Mouse (Mus musculus) spleen, adult 2 months (tissue): Measurements from ENCODE around the gene Grm2. TPM values are rescaled to one million over a fixed set of nuclear protein-coding genes. Genes with fewer than 3 reads are reported as not detected.

Source experiments
- DNase-seq, 2 experiments: peaks; one replicate each; pipeline versions ENCODE4 v3.0.0 to v3.0.0-alpha.2; 2012 to 2021; ENCODE audit warnings: low spot score in 2 of 2, low read depth in 1 of 2
- H3K27ac ChIP-seq: fragments of 200-500 bp; 2 replicates; pipeline ENCODE4 v1.5.1; 2012; ENCODE audit warnings: low read length, inconsistent platforms; ENCODE audit not compliant: insufficient read depth
- H3K27me3 ChIP-seq: fragments of 200-500 bp; 2 replicates; pipeline ENCODE4 v1.6.1; 2012; ENCODE audit warnings: mild to moderate bottlenecking, moderate library complexity, low read length, inconsistent platforms; ENCODE audit not compliant: control insufficient read depth, insufficient read depth
- H3K36me3 ChIP-seq: fragments of 200-500 bp; 2 replicates; pipeline ENCODE4 v1.6.1; 2012; ENCODE audit warnings: mild to moderate bottlenecking, low read length, inconsistent platforms; ENCODE audit not compliant: control insufficient read depth, insufficient read depth
- H3K4me1 ChIP-seq: fragments of 200-500 bp; 2 replicates; pipeline ENCODE4 v1.6.1; 2011; ENCODE audit warnings: inconsistent platforms; ENCODE audit not compliant: control insufficient read depth, insufficient read depth, insufficient read length
- H3K4me3 ChIP-seq: fragments of 200-500 bp; 2 replicates; pipeline ENCODE4 v1.5.1; 2011; ENCODE audit warnings: mild to moderate bottlenecking, inconsistent platforms; ENCODE audit not compliant: insufficient read depth, insufficient read length; ENCODE audit errors: extremely low read depth
- CTCF ChIP-seq: fragments of 200-500 bp; IDR thresholded peaks from 2 replicates; pipeline ENCODE4 v1.5.1; 2011; ENCODE audit warnings: mild to moderate bottlenecking, inconsistent platforms; ENCODE audit not compliant: insufficient read depth, insufficient read length, insufficient replicate concordance; ENCODE audit errors: extremely low read depth
- POLR2A ChIP-seq: fragments of 200-500 bp; IDR thresholded peaks from 2 replicates; pipeline ENCODE4 v1.6.1; 2011; ENCODE audit warnings: low read depth, low read length, inconsistent platforms
- WGBS: fragments of 180-500 bp; shearing (Covaris S2); methylation state at CpG from one replicate; pipeline ENCODE4 v1.1.7; 2018; 5-methylcytosine and 5-hydroxymethylcytosine counted together
- polyA plus RNA-seq: library from polyadenylated mRNA; depleted of rRNA; stranded (reverse); fragments of >200 nt; gene quantifications from 2 replicates; pipeline ENCODE4 v1.2.3, GENCODE M21; 2012

Gene Grm2
- polyA plus RNA-seq, 1 experiment = not detected

DNA sequence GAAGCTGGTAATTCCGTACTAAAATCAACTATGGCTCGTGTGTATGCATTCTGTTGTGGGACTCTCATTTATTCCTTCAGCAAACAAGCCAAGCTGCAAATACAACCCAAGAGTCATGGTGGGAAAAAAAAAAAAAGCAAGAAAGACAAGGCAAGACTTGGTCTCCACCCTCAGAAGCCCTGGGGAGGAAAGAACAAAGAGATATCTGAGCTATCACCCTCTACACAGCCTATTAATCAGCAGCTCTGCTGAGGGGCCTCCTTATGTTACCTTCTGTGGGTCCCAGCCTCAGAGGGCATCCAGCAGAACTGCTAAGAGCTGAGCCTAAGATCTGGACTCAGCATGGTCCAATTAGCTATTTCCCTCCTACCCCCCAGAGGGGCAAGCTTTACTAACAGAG, 18.0 kb upstream of the Grm2 start:
- Histone ChIP-seq H3K4me1 (no peaks in the 10 kb centered on the region), H3K36me3 (peaks cover 4% of the 10 kb centered on the region; the same call in 1 of the 2 replicates), H3K27ac (no peak overlapping the region), H3K4me3 (no peak overlapping the region), H3K27me3 (no peaks in the 10 kb centered on the region)
- 89% methylated on average over 2 of the region's 2 CpGs for WGBS
- TF ChIP-seq POLR2A (no peak), CTCF (no peak)
- no peak for DNase-seq

DNA sequence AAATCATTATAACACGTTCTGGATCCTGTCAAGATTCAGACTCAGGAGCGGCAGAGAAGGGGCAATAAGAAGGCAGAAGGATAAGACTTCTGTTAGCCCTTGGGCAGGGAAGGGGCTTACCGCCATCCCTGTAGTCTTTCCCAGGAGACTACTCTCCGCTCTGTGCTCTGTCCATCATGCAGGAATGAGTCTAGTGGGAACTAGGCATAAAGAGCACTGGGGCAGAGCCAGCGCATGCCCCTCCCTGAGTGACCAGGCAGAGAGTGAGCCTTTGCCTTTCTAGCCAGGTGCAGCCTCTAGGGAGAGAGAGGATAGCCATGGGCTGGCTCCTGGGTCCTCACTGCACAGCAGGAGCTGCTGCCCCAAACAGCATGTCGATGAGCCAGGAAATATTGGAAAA, 9.0 kb upstream of the Grm2 start:
- Histone ChIP-seq H3K4me3 (no peak overlapping the region), H3K27me3 (no peaks in the 10 kb centered on the region), H3K27ac (no peak overlapping the region), H3K36me3 (peaks cover 20% of the 10 kb centered on the region), H3K4me1 (no peaks in the 10 kb centered on the region)
- no peak for DNase-seq
- TF ChIP-seq CTCF (no peak), POLR2A (no peak)
- 88% methylated on average over 6 of the region's 6 CpGs for WGBS

DNA sequence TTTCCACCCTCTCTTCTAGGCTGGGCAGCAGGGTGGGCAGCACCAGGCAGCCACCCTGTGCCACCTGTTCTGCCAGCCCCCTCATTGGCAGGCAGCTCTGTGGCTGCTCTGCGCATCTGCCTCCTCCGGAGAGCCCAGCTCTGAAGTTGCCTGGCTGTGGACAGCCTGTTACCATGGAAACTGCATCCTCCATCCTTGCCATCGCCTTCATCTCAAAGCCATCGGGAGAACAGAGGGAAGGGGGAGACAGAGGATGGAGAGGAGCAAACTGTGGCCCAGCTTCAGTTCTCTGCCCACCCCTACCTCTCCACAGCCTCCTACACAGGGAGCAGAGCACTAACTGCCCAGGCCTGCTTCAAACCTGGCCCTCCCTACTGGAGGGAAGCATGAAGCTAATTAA, 8.6 kb upstream of the Grm2 start:
- TF ChIP-seq CTCF (no peak), POLR2A (no peak)
- Histone ChIP-seq H3K27me3 (no peaks in the 10 kb centered on the region), H3K36me3 (peaks cover 20% of the 10 kb centered on the region), H3K4me1 (no peaks in the 10 kb centered on the region), H3K4me3 (no peak overlapping the region), H3K27ac (no peak overlapping the region)
- DNase-seq = no peak
- 91% methylated on average over 4 of the region's 4 CpGs for WGBS

- no peak for TF ChIP-seq CTCF
- TF ChIP-seq POLR2A = no peak
- 89% methylated on average over 6 of the region's 6 CpGs for WGBS
- peaks cover 25% of the 10 kb centered on the region for H3K36me3 ChIP-seq
Observed at GRCm38 (mm10) chr9:106663200-106663599, 7.3 kb upstream of the Grm2 start.

DNA sequence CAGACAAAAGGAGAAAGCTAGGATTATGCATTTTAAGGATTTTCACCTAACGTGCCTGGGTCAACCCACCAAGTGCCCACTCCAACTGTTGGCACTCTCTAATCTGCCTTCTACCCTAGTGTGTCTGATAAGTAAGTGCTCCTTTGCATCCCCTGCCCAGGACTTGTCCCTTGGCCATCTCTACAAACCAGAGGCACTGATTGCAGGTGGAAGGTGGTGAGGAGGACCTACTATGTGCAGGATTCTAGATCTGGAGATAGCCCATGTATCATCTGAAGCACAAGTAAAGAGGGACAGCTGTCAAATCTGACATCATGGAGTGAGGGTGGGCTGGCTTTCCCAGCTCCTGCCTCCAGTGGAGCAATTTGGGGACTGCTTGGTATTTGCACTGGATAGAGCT, 4.1 kb upstream of the Grm2 start:
- DNase-seq = no peak
- Histone ChIP-seq H3K4me3 (no peak overlapping the region), H3K27ac (no peak overlapping the region), H3K27me3 (peaks cover 2% of the 10 kb centered on the region; the same call in 1 of the 2 replicates), H3K4me1 (no peaks in the 10 kb centered on the region), H3K36me3 (peaks cover 19% of the 10 kb centered on the region)
- 95% methylated on average over 1 of the region's 1 CpGs for WGBS
- TF ChIP-seq POLR2A (no peak), CTCF (no peak)

More at GRCm38 (mm10) chr9:106663200-106663599, 7.3 kb upstream of the Grm2 start:
- H3K4me3 ChIP-seq = no peak overlapping the region
- H3K4me1 ChIP-seq = no peaks in the 10 kb centered on the region
- no peak overlapping the region for H3K27ac ChIP-seq
- DNase-seq = no peak
- no peaks in the 10 kb centered on the region for H3K27me3 ChIP-seq

GRCm38 (mm10) chr9:106659441-106659840, 3.6 kb upstream of the Grm2 start:
- TF ChIP-seq CTCF (no peak), POLR2A (no peak)
- Histone ChIP-seq H3K27me3 (peaks cover 3% of the 10 kb centered on the region), H3K36me3 (peaks cover 19% of the 10 kb centered on the region), H3K4me3 (no peak overlapping the region), H3K4me1 (no peaks in the 10 kb centered on the region), H3K27ac (no peak overlapping the region)
- no peak for DNase-seq
- 90% methylated on average over 7 of the region's 7 CpGs for WGBS

DNA sequence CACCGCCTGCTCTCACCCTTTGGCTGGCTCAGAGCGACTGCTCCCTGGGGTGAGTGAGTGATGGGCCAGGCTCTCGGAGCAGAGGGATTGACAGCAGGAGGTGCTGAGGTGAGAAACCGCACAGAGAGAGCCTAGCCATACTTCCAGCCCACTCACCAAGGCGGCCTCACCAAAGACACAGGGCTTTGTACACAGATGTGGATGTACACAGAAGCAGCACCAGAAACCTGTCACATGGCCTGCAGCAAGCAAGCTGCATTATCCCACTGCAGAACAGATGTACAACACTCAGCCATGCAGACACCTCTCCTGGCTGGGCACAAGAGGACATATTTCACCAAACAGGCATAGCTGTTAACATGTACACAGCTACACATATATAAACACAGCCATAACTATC, 1.7 kb upstream of the Grm2 start:
- no peaks in the 10 kb centered on the region for H3K4me1 ChIP-seq
- H3K36me3 ChIP-seq = peaks cover 17% of the 10 kb centered on the region
- H3K27ac ChIP-seq = no peak overlapping the region
- H3K4me3 ChIP-seq = no peak overlapping the region
- DNase-seq = no peak
- TF ChIP-seq POLR2A = no peak
- TF ChIP-seq CTCF = no peak
- 83% methylated on average over 5 of the region's 5 CpGs for WGBS
- H3K27me3 ChIP-seq = peaks cover 3% of the 10 kb centered on the region
